Mouse (Mus musculus) adrenal gland, postnatal 4 days (tissue): ENCODE measurements around the gene Hspb11. TPM values are rescaled to one million over a fixed set of nuclear protein-coding genes. Genes with fewer than 3 reads are reported as not detected.

Source experiments
- DNase-seq, 2 experiments: peaks; one replicate each; pipeline ENCODE4 v3.0.0; 2021 to 2022; ENCODE audit warnings: low spot score in 2 of 2, mixed read lengths in 2 of 2
- long read RNA-seq, 2 experiments: library from polyadenylated mRNA; stranded (forward); transcript quantifications; one replicate each; pipeline ENCODE4 v2.0.0; 2021
- total RNA-seq, 2 experiments: library from RNA; stranded (reverse); gene quantifications; 2 replicates each; pipeline ENCODE4 v1.2.3; 2021

The Hspb11 gene
- total RNA-seq, result 10 to 100 TPM; 22.9 to 26.3 TPM
- long read RNA-seq, experiment 1, transcript Hspb11-201 (6 exons, 608 nt), result major isoform, 12 of 24 reads
- long read RNA-seq, experiment 1, transcript Hspb11-202 (6 exons, 607 nt), result minor isoform, 8 of 24 reads
- long read RNA-seq, experiment 1, partial matches to known transcripts, result 1 of 24 reads
- long read RNA-seq, experiment 1, other reads (novel, unspliced or antisense), result 3 of 24 reads
- long read RNA-seq, experiment 2, transcript Hspb11-201 (6 exons, 608 nt), result major isoform, 9 of 21 reads
- long read RNA-seq, experiment 2, transcript Hspb11-202 (6 exons, 607 nt), result minor isoform, 6 of 21 reads
- long read RNA-seq, experiment 2, partial matches to known transcripts, result 0 of 21 reads
- long read RNA-seq, experiment 2, other reads (novel, unspliced or antisense), result 6 of 21 reads

- peak; percentile 93 to 95 for DNase-seq
Measured at GRCm38 (mm10) chr4:107253125-107254091, at the start of gene Hspb11, which contains the start of gene Lrrc42. TSS of gene Hspb11 (plus strand) at chr4:107253593. TSS of gene Lrrc42 (minus strand) at chr4:107253532.

- DNase-seq, result no peak
Measured at GRCm38 (mm10) chr4:107207016-107207415, 46.4 kb upstream of the Hspb11 start.

GRCm38 (mm10) chr4:107208880-107209279 lies 44.5 kb upstream of the Hspb11 start, which contains the start of gene Ldlrad1:
TSS of gene Ldlrad1 (plus strand) at chr4:107209180.
- DNase-seq, result no peak

GRCm38 (mm10) chr4:107210483-107211097 lies 42.8 kb upstream of the Hspb11 start:
- DNase-seq, result no peak

- no peak for DNase-seq
Measured at GRCm38 (mm10) chr4:107211465-107211864, 41.9 kb upstream of the Hspb11 start.

GRCm38 (mm10) chr4:107211936-107212335 lies 41.5 kb upstream of the Hspb11 start:
- no peak for DNase-seq

- DNase-seq, result no peak
Measured at GRCm38 (mm10) chr4:107213279-107214011, 39.9 kb upstream of the Hspb11 start.

GRCm38 (mm10) chr4:107217574-107217973 lies 35.8 kb upstream of the Hspb11 start:
- DNase-seq, result no peak

GRCm38 (mm10) chr4:107221524-107221923 lies 31.9 kb upstream of the Hspb11 start:
- no peak for DNase-seq

GRCm38 (mm10) chr4:107223225-107224204 lies 29.9 kb upstream of the Hspb11 start:
- no peak for DNase-seq

GRCm38 (mm10) chr4:107226313-107226712 lies 27.1 kb upstream of the Hspb11 start:
- DNase-seq, result no peak

- DNase-seq, result no peak
Measured at GRCm38 (mm10) chr4:107232219-107232618, 21.2 kb upstream of the Hspb11 start.

GRCm38 (mm10) chr4:107238253-107238652 lies 15.1 kb upstream of the Hspb11 start:
- no peak for DNase-seq

- no peak for DNase-seq
Measured at GRCm38 (mm10) chr4:107240196-107240595, 13.2 kb upstream of the Hspb11 start.

GRCm38 (mm10) chr4:107243365-107244333 lies 9.7 kb upstream of the Hspb11 start:
- DNase-seq, result no peak

- DNase-seq, result no peak
Measured at GRCm38 (mm10) chr4:107245368-107245767, 8.0 kb upstream of the Hspb11 start.

- no peak for DNase-seq
Measured at GRCm38 (mm10) chr4:107246040-107246439, 7.4 kb upstream of the Hspb11 start.

GRCm38 (mm10) chr4:107247110-107247509 lies 6.3 kb upstream of the Hspb11 start:
- no peak for DNase-seq
